Mouse (Mus musculus) G1E (cell line): ENCODE data around the gene Pcmtd2. TPM values are rescaled to one million over a fixed set of nuclear protein-coding genes. Genes with fewer than 3 reads are reported as not detected.

ENCODE experiments used
- ATAC-seq: 2 replicates; pipeline ENCODE4 v1.8.0; 2016; ENCODE audit warnings: mild to moderate bottlenecking; ENCODE audit not compliant: insufficient number of reproducible peaks, poor library complexity, low FRiP score, severe bottlenecking; ENCODE audit errors: extremely low read depth
- DNase-seq: peaks from one replicate; pipeline ENCODE4 v3.0.0; 2012; ENCODE audit warnings: low spot score
- H3K27me3 ChIP-seq: 2 replicates; pipeline ENCODE4 v1.6.1; 2012; ENCODE audit warnings: mild to moderate bottlenecking, low read length, inconsistent platforms; ENCODE audit not compliant: insufficient read depth
- H3K36me3 ChIP-seq: replicated peaks from 2 replicates; pipeline ENCODE3; 2012; ENCODE audit warnings: mild to moderate bottlenecking, inconsistent platforms
- H3K4me1 ChIP-seq: 2 replicates; pipeline ENCODE4 v1.6.1; 2012; ENCODE audit warnings: low read depth, low read length, inconsistent platforms, mixed read lengths; ENCODE audit not compliant: insufficient read depth
- H3K4me3 ChIP-seq: 2 replicates; pipeline ENCODE4 v1.5.1; 2012; ENCODE audit warnings: low read depth, mild to moderate bottlenecking, inconsistent platforms, low read length, moderate library complexity, mixed read lengths
- H3K9me3 ChIP-seq: replicated peaks from 2 replicates; pipeline ENCODE4 v1.6.1; 2012; ENCODE audit warnings: inconsistent platforms
- CTCF ChIP-seq: IDR thresholded peaks from 2 replicates; pipeline ENCODE4 v1.5.1; 2012; ENCODE audit warnings: low read depth, low read length, inconsistent platforms, mixed read lengths
- GATA1 ChIP-seq: IDR thresholded peaks from 2 replicates; pipeline ENCODE4 v1.6.1; 2012; ENCODE audit warnings: borderline replicate concordance, low read length, inconsistent platforms, mixed read lengths
- GATA2 ChIP-seq: IDR thresholded peaks from 2 replicates; pipeline ENCODE4 v1.6.1; 2012; ENCODE audit warnings: low read depth, low read length, inconsistent platforms, borderline replicate concordance
- POLR2AphosphoS5 ChIP-seq: IDR thresholded peaks from 2 replicates; pipeline ENCODE4 v1.6.1; 2012; ENCODE audit warnings: low read depth, low read length, inconsistent platforms; ENCODE audit not compliant: insufficient replicate concordance
- TAL1 ChIP-seq: conservative IDR thresholded peaks from 2 replicates; pipeline ENCODE4 v1.6.1; 2012; ENCODE audit warnings: low read depth, low read length, inconsistent platforms, mixed read lengths
- polyA plus RNA-seq: library from polyadenylated mRNA; stranded (reverse); fragments of >175 nt; gene quantifications from 2 replicates; pipeline ENCODE4 v1.2.3, GENCODE M21; 2012
- total RNA-seq, 2 experiments: library from RNA; stranded (forward) in 1 of 2; stranded (reverse) in 1 of 2; fragments of 200-1000 nt in 1 of 2; fragments of >200 nt in 1 of 2; fragmentation: Nextera tagmentation in 1 of 2; gene quantifications; 2 replicates each; pipeline ENCODE4 v1.2.3; 2014 to 2017

Gene Pcmtd2
- total and polyA plus RNA-seq, 3 experiments: 17.4 to 42.3 (median 36.9) TPM

GRCm38 (mm10) chr2:181832745-181833144 lies 4.9 kb upstream of the Pcmtd2 start:
- ATAC-seq (no peak), DNase-seq (no peak)
- Histone ChIP-seq H3K27me3 (peaks cover 4% of the 10 kb centered on the region; the same call in 1 of the 2 replicates), H3K9me3 (no peaks in the 10 kb centered on the region), H3K4me3 (no peak overlapping the region), H3K4me1 (peaks cover 14% of the 10 kb centered on the region), H3K36me3 (no peaks in the 10 kb centered on the region)
- TF ChIP-seq CTCF (no peak), POLR2AphosphoS5 (no peak), TAL1 (no peak), GATA1 (no peak), GATA2 (no peak)

DNA sequence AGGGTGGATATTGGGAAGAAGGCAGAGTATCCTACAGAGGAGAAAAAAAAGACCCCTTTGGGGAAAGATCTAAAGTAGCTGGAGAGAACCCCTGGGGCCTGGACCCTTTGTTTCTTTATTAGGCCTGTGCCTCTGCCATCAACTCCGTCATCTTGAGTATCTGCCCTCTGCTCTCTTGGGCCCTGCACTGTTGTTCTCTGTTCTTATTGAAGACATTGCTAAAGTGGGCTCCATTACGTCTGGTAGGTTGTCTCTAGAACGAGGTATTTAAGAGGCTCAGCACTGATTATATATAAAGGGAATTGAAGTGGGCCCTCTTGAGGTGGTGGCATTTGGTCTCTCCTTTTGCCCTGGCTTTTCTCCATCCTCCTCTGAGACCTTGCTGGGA lies 633 bp downstream of the Pcmtd2 start:
- TF ChIP-seq GATA2 (no peak), POLR2AphosphoS5 (no peak), TAL1 (no peak), GATA1 (no peak), CTCF (no peak)
- H3K4me1 ChIP-seq: peaks cover 15% of the 10 kb centered on the region
- no peaks in the 10 kb centered on the region for H3K9me3 ChIP-seq
- DNase-seq (no peak), ATAC-seq (no peak)
- no peaks in the 10 kb centered on the region for H3K27me3 ChIP-seq
- peak overlapping the region; percentile 85 for H3K4me3 ChIP-seq
- H3K36me3 ChIP-seq: peaks cover 18% of the 10 kb centered on the region

- TF ChIP-seq GATA2 (no peak), TAL1 (no peak), POLR2AphosphoS5 (no peak), CTCF (no peak), GATA1 (no peak)
- DNase-seq (no peak), ATAC-seq (no peak)
- H3K36me3 ChIP-seq: peaks cover 65% of the 10 kb centered on the region
- no peaks in the 10 kb centered on the region for H3K27me3 ChIP-seq
- no peak overlapping the region for H3K4me3 ChIP-seq
- H3K9me3 ChIP-seq: no peaks in the 10 kb centered on the region
- H3K4me1 ChIP-seq: no peaks in the 10 kb centered on the region
Measured at GRCm38 (mm10) chr2:181845709-181846394, 8.2 kb downstream of the Pcmtd2 start.

DNA sequence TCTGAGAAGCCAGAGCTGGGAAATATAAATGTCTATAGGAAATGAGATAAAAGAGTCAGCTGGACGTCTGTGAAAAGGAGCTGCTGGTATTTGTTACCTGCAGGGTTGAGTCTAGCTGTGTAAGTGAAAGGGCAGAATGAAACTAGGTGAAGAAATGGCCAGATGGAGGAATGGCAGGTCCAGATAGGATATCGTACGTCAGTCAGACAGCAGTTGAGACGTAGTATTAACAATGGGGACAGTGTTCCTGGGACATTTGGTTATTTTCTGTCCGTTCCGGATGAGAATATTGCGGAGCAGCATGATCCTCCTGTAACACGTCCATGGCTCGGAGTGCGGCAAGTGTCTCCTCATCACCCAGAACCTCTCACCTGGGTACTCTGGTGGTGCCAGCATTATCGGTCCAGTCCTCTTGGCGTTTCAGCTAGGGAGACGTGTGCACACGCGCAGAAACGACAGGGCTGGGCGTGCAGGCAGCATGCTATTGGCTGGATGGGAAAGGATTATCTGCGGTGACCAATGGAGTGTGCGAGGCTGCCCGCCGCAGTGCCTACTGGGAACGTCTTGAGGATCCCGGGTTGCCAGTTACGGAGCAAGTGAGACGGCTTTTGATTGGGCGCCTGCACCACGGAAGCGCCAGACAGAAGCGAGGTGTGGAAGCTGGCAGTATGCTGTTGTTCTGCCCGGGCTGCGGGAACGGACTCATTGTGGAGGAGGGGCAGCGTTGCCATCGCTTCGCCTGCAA lies 26.3 kb downstream of the Pcmtd2 start, which contains the start of gene Polr3k:
TSS of gene Polr3k (plus strand) at position 547 of the 745 bp plus-strand sequence.
- no peaks in the 10 kb centered on the region for H3K27me3 ChIP-seq
- H3K4me3 ChIP-seq: peak within 1 kb of the TSS; percentile 80
- no peaks in the 10 kb centered on the region for H3K9me3 ChIP-seq
- peak; percentile 99 for ATAC-seq
- DNase-seq: peak; percentile 98
- H3K4me1 ChIP-seq: peaks cover 19% of the 10 kb centered on the region
- TF ChIP-seq TAL1: no peak
- TF ChIP-seq GATA1: no peak
- no peak for TF ChIP-seq POLR2AphosphoS5
- no peak for TF ChIP-seq GATA2
- no peak for TF ChIP-seq CTCF
- H3K36me3 ChIP-seq: peaks cover 37% of the 10 kb centered on the region

DNA sequence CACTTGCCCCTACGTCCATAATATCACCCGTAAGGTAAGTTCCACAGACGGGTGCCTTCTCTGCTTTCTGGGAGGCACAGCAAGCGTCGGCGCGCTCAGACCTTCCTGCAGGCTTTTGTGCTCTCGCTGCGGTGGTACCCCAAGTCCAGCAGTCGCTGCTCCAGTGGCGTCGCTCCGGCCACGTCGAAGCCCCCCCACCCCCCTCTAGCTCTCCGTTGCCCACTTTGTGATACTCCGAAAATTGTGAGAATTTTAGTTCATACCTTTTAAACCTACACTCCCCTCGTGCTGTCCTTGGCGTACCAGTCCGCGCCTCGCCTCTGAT lies 26.8 kb downstream of the Pcmtd2 start:
- Histone ChIP-seq H3K36me3 (peaks cover 38% of the 10 kb centered on the region), H3K4me3 (peak overlapping the region; percentile 80), H3K27me3 (no peaks in the 10 kb centered on the region), H3K9me3 (no peaks in the 10 kb centered on the region), H3K4me1 (peaks cover 19% of the 10 kb centered on the region)
- TF ChIP-seq POLR2AphosphoS5 (no peak), GATA1 (no peak), CTCF (no peak), GATA2 (no peak)
- DNase-seq (no peak), ATAC-seq (no peak)

GRCm38 (mm10) chr2:181866931-181867330 lies 29.3 kb downstream of the Pcmtd2 start:
- H3K36me3 ChIP-seq: peaks cover 50% of the 10 kb centered on the region
- ATAC-seq: no peak
- TF ChIP-seq TAL1 (no peak), POLR2AphosphoS5 (no peak), GATA1 (no peak), CTCF (peak; percentile 77)

More at GRCm38 (mm10) chr2:181866931-181867330, 29.3 kb downstream of the Pcmtd2 start:
- Histone ChIP-seq H3K4me3 (no peak overlapping the region), H3K27me3 (no peaks in the 10 kb centered on the region), H3K4me1 (peaks cover 19% of the 10 kb centered on the region), H3K9me3 (no peaks in the 10 kb centered on the region)
- no peak for DNase-seq
